Mouse (Mus musculus): ENCODE results near the gene Aph1c.

- no peak for TF ChIP-seq CTCF (IDR thresholded peaks at IDR 0.05; ENCODE audit: low read depth, low read length)
- TF ChIP-seq POLR2A (IDR thresholded peaks at IDR 0.05; ENCODE audit: extremely low read depth, insufficient read depth, low read length), result no peak
These were observed 39.0 kb upstream of the Aph1c start for GRCm38 (mm10) chr9:66873531-66873930.
